Mouse (Mus musculus): ENCODE measurements around the gene Scn3a.

DNA sequence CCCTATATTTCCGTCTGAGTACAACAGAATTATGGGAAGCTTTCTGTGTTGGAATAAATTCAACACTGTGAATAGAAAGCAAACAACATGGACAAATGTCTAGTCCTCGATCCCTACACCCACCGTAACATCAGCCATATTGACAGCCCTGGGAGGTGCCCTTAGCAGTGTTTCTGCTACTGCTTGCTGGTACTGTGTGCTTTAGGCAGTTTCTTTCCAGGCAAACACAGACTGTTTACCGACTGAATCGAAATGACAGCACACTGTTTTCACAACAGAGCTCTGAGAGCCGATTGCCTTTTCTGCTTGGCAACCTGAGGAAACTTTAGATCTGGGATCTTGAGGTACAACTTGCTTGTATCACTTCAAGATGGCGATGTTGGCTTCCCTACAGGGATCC lies 12.8 kb downstream of the Scn3a start:
- no peak for TF ChIP-seq GATA1 (IDR thresholded peaks at IDR 0.05; ENCODE audit: borderline replicate concordance, low read length)
- no peak for TF ChIP-seq FLI1 (IDR thresholded peaks at IDR 0.05; ENCODE audit: low read length)

Data from megakaryocyte, embryonic 14.5 days (primary cell).